Mouse (Mus musculus) cerebellum, adult 9-11 months (tissue): ENCODE results near the gene Vegfb.

ENCODE experiments used
- DNase-seq: peaks from one replicate; pipeline ENCODE4 v3.0.0; 2022

Vegfb gene

DNA sequence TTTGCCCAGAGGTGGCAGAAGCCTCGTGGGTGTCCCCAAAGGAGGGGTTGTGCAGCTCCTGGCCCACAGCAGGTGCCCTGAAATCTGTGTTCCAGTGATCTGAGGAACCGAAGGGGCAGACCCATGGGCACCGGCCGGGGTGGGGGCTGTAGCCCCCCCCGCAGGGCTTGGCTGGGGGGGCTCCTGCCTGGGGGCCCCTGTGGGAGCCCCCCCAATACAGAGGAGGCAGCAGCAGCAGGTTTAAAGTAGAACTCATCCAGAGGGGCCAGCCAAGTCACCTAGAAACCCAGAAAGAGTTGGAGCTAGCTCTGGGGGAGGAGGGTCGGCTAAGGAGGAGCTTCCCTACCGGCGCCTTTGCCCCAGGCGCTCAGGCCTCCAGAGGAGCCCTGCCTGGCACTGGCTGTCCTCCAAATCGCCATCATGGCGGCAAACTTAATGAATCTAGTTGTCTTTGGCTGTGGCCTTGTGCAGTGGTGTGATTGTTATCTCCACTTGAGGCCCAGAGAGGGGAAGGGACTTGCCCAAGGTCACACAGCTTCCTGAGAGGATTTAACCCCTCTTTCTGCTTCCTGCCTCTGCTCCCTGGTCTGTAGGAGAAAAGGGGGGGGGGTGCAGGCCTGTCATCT lies 16.9 kb downstream of the Vegfb start:
- DNase-seq, result peak; percentile 46

DNA sequence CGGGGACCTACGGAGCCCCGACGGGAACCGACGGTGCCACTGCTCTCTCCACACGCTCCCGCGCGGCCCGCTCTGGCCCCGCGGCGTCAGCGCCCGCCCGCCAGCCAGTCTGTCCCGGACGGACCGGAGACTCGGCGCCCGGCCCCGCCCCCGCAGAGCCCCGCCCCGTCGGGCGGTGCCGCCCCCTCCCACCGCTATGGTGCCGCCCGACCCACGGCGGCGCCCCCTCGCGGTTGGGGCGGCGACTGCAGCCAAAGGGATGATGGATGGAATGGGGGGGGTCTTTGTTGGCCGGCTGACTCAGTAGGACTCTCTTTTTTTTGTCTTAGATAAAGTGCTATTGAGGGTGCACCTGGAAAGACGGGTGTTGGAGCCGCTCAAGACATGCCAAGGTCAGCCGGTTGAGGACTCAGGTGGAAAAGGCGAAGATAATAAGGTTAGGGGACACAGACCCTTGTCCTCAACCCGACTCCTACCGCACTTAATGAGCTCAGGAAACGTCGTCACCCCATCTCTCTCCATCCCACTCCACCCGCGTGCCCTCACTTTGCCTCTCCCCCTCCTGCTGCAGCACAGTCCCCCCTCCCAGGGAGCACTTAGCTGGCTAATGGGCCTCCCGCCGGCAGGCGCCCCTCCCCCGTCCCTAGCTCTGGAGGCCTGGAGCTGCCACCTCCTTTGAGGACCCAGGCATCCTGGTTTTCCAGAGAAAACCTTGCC lies 17.6 kb downstream of the Vegfb start:
- DNase-seq, result peak; percentile 46

- DNase-seq, result no peak
Measured at GRCm38 (mm10) chr19:6969291-6969664, 18.2 kb downstream of the Vegfb start.

DNA sequence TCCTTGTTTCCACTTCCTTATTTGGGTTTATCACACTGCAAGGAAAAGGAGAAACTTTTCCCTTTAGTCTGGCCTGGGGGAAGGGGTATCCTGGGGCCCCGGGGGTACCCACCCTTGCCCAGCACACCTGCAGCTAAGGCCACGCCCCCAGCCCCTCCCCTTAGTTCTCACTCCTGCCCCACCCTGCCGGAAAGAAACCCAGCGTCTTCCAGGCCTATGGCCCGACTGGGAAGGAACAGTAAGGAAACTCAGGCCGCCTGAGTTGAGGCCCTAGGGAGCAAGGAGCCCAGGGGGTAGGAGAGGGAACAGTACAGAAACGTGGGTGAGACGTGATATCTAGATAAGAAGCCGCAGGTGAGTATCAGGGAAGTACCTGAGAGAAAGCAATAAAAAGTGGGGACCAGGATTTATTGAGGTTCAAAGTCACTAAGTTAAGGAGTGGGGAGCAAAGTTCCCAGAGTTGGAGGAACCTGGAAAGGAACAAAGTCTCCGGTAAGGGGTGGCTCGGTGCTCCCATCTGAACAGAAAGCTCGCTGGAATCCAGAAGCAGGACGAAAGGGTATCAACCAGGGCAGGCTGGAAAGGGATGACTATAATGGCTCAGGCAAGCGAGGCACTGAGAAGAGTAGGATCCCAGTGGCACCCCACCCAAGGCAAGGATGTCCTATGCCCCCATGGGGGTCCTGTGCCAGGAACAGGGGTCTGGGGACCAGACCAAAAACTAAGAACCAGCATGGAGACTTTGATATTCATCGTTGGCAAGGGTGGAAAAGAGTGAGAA lies 18.8 kb downstream of the Vegfb start:
- DNase-seq, result no peak

GRCm38 (mm10) chr19:6956461-6956860 lies 31.0 kb downstream of the Vegfb start:
- DNase-seq, result no peak

DNA sequence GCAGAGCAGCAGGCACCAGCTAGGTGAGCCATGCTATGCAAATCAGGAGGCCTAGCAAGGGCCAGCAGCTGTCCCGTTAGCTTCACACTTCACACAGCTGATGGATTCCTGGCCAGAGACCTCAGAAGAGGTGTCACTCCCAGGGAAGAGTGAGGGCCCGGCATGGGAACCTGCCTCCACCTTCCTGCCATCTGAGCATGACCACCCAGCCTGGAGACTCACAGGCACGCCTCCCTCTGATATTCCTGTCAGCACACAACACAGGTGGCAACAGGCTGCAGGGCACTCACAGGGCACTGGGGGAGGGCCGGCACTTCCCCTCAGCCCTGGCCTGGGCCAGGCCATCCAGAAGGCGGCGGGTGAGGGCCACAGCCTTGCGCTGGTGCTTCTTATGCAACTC lies 32.0 kb downstream of the Vegfb start:
- peak; percentile 43 for DNase-seq

DNA sequence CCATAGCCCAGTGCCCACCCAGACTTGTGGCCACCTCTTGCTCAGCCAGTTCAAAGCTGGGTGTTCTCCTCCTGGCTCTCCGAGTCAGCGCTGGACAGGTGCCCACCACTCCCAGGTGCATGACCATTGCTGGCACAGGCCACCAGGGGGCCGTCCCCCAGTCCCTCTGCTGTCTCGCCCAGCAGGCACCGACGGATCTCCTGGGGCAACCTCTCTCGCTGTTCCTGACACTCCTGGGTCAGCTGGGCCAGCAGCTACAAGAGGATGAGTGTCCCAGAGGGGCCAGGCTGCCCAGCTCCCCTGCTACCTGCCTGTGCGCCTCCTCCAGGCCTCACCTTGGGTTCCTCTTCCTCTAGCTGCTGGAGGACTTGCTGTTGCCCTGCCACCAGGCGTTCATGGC lies 33.4 kb downstream of the Vegfb start:
- peak; percentile 74 for DNase-seq

GRCm38 (mm10) chr19:6952712-6953037 lies 34.8 kb downstream of the Vegfb start:
- DNase-seq, result peak; percentile 70

- peak; percentile 89 for DNase-seq
Measured at GRCm38 (mm10) chr19:6951994-6952711, 35.3 kb downstream of the Vegfb start.

DNA sequence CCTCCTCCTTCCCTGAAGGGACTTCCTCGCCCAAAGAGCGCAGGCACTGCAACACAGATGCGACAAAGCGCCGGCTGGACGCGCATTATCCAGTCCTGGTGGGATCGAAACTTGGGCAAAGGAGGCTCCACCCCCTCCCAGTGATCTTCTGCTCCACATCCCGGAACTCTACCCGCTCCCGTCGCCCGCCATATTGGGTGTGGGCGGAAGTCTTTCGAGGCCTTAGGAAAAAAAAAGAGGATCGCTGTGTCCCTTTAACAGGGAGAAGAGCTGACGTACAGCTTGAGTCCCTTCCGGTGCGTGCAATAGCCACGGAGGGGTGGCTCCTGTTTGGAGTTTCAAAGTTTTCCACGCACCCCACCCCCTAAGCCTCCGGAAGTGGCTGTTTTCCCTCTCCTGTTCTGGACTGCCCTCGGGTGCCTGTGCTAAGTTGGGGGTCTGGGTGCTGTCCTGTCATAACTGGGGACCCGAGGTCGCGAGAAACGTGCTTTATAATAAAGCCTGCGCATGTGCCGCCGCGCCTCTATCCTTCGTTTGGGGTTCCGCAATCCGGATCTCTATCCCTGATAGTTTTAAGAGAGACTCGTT lies 36.0 kb downstream of the Vegfb start:
- DNase-seq, result peak; percentile 96

DNA sequence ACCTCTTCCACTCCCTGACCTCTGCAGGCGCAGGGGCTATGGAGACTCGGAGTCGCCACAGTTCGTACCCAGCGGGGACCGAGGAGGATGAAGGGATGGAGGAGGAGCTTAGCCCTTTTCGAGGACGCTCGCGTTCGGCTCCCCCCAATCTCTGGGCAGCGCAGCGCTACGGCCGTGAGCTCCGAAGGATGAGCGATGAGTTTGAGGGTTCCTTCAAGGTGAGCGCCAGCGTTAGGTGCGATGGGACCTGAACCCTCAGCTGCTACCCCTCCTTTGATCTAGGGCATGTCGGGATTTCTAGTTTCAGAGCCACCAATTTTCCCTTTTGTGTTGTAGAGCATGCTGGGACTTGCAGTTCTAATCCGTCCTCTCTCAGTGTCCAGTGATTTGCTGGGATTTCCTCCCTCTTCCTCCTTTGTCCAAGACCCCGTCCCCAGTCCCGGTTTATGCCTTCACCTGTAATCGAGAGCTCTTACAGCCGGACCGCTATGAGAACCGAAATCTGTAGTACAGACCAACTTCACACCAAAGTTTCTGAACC lies 36.8 kb downstream of the Vegfb start:
- DNase-seq, result peak; percentile 77

GRCm38 (mm10) chr19:6949951-6950350 lies 37.5 kb downstream of the Vegfb start:
- peak; percentile 56 for DNase-seq

GRCm38 (mm10) chr19:6949532-6949931 lies 37.9 kb downstream of the Vegfb start:
- no peak for DNase-seq

DNA sequence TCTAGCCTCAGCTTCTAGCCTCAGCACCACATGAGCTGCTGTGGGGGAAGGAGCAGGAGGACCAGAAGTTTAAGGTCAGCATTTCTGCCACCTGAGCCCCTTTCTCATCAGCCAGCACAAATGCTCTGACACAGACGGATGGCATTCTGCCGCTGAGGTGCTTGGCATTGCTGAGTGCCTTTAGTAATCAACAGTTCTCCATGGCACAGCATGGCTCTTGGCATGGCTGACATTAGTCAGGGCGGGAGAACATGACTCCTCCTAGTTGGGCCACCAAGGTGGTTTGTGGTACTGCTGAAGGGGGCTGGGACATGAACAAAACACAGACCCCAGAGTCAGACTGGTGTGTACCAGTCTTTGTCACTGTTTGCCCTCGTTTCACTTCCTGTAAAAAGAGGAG lies 39.3 kb downstream of the Vegfb start:
- peak; percentile 87 for DNase-seq

DNA sequence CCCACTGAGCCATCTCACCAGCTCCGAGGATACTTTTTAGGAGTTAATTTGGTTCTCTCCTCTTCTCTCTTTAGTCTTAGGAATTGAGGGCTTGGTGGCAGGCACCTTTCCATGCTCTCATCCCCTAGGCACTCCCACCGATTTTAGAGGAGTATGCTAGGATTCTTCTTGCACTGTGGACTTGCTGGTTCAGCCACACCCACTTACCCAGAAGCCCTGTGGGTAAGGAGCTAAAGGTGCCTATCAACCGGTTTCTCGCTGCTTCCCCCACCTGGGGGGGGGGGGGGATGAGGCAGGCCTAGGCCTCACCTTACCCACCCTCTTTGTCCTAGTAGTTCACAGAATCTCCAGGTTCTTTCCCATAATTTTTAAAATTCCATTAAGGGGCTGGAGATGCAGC lies 39.7 kb downstream of the Vegfb start:
- DNase-seq, result no peak

DNA sequence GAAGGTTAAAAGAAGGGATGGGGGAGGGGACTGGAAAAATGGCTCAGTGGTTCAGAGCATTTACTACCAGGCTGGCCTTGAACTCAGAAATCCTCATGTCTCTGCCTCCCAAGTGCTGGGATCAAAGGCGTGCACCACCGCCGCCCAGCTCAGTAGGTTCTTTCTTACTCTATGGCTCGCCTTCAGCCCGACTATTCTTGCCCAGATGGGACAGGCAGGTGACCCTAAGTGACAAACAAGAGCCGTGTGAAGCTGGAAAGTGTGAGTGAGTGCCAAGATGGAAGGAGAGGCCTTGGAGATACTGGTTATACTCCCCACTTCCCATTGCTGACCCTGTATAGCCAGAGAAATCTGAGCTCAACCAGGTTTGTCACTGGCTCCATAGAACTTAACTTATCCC lies 43.7 kb downstream of the Vegfb start:
- peak; percentile 61 for DNase-seq

GRCm38 (mm10) chr19:6942764-6943163 lies 44.7 kb downstream of the Vegfb start:
- peak; percentile 66 for DNase-seq

- DNase-seq, result peak; percentile 95
Measured at GRCm38 (mm10) chr19:6942249-6942691, 45.2 kb downstream of the Vegfb start, which contains the start of gene Gpr137. Gpr137 (minus strand) TSS chr19:6942480.

DNA sequence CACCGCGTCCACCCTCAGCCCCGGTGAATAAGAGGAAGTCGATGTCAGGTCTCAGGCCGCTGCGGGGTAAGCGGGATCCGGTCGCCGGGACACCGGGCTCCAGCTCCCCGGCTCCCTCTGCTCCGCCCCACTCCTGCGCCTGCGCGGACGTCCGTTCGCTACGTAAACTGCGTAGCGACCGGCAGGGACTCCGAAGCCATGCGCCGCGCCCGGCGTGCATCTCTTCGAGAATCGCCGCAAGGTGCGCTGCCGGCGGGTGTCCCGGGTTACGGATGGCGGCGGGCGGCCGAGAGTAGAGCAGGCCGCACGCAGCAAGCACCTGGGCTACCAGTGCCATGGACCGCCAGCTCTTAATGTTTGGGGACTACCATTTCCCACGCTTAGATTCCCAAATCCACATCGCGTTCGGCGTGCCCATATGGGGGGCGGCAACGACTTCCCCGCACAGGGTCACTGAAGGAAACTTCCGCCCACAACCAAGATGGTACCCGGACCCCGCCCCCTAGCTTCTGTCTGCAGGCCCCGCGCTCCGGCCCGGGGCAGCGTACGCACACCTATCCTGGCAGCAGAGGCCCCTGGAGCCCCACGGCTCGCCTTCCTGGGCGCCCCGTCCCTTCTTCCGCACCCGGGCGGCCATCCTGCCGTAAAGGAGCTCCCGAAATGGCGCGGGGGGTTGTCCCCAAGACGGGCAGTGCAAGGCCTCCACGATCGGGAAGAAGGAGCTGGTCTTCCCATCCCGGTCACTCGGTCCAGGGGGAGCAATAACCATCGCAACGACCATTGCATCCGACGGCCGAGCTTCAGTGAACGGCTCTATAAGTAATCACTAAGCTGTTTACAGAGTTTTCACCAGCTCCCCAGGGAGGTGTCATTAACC lies 45.8 kb downstream of the Vegfb start, which contains the start of gene Bad:
TSS of gene Bad (plus strand) at position 490 of the 877 bp plus-strand sequence.
- peak; percentile 93 for DNase-seq

DNA sequence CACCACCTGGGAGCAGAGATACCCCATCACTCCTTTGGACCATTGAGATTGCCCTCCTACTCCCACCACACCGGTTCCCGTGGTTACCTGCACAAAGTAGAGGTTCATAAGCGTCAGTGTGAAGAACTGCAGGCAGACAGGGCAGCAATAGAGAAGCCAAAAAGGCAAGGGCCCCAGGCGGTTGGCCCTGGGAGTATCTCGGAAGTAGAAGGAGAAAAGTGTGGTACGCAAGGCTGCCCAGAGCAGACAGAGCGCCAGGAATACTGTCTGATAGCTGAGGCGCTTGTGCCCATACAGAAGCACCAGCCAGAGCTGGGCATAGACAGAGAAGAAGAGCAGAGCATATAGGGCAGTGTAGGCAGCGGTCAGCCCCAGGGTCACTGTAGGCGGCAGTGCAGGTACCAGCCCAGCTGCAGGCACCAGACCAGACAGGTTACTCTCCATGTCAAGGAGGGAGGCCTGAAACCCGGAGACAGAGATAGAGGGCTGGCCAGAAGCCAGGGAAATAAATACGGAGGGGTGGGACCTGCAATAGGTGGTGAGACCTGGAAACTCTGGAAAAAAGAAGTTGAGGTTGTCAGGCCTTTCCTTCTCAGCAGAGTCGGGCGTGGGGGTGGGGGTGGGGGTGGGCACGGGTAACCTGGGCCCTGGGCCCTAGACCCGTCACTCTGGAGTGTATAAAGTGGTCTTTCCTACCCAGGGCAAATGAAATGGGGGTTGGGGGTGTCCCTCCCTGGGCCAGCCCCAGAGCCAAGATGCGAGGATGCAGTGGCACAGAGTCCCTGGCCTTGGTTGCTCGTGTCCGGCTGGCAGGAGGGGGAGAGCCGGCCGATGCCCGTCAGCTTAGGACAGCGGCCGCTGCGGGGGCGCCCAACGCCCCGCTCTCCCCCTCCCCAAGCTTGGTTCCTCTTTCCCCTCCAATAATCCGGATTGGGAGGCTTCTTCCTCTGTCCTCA lies 46.8 kb downstream of the Vegfb start:
- DNase-seq, result peak; percentile 77
